Mouse (Mus musculus) intestine, embryonic 14.5 days (tissue): Measurements from ENCODE around the gene Slc6a12. TPM values are rescaled to one million over a fixed set of nuclear protein-coding genes. Genes with fewer than 3 reads are reported as not detected.

Experiments used
- ATAC-seq: fragments of 200-750 bp; cut with Nextera tagmentation; replicated peaks from 2 replicates; pipeline ENCODE4 v1.8.0; 2017; ENCODE audit warnings: low read depth, moderate number of reproducible peaks, moderate TSS enrichment, moderate library complexity; ENCODE audit not compliant: low FRiP score, low TSS enrichment
- DNase-seq: peaks from one replicate; pipeline ENCODE4 v3.0.0-alpha.2; 2018; ENCODE audit warnings: low spot score
- H3K27ac ChIP-seq: fragments of 300-500 bp; sonication (generic); 2 replicates; pipeline ENCODE4 v1.5.1; 2014; ENCODE audit warnings: low read depth, mild to moderate bottlenecking, control low read depth
- H3K27me3 ChIP-seq: fragments of 300-500 bp; sonication (generic); replicated peaks from 2 replicates; pipeline ENCODE4 v1.6.1; 2014; ENCODE audit warnings: low read length, control low read depth; ENCODE audit not compliant: control insufficient read depth, insufficient read depth
- H3K36me3 ChIP-seq: fragments of 300-500 bp; sonication (generic); 2 replicates; pipeline ENCODE4 v1.6.1; 2014; ENCODE audit warnings: low read length, control low read depth; ENCODE audit not compliant: control insufficient read depth, insufficient read depth
- H3K4me1 ChIP-seq: fragments of 300-500 bp; sonication (generic); replicated peaks from 2 replicates; pipeline ENCODE4 v1.6.1; 2014; ENCODE audit warnings: low read length, control low read depth, mixed read lengths; ENCODE audit not compliant: control insufficient read depth, insufficient read depth
- H3K4me2 ChIP-seq: fragments of 300-500 bp; sonication (generic); 2 replicates; pipeline ENCODE4 v1.6.1; 2014; ENCODE audit warnings: low read length
- H3K4me3 ChIP-seq: fragments of 300-500 bp; sonication (generic); 2 replicates; pipeline ENCODE4 v1.5.1; 2014; ENCODE audit warnings: low read depth, low read length, control low read depth, mixed read lengths
- H3K9ac ChIP-seq: fragments of 300-500 bp; sonication (generic); 2 replicates; pipeline ENCODE4 v1.6.1; 2014; ENCODE audit warnings: mild to moderate bottlenecking, low read length
- H3K9me3 ChIP-seq: fragments of 300-500 bp; sonication (generic); 2 replicates; pipeline ENCODE4 v1.6.1; 2016; ENCODE audit warnings: low read length, control low read depth; ENCODE audit not compliant: control insufficient read depth
- whole genome bisulfite sequencing: fragments of 180-500 bp; shearing (Covaris S2); extraction: QIAGEN DNeasy Blood & Tissue Kit; methylation state at CpG from one replicate; pipeline ENCODE4 v1.1.7; 2014; 5-methylcytosine and 5-hydroxymethylcytosine counted together
- microRNA-seq: library from miRNA; unstranded; fragments of <30 nt; microRNA quantifications from one replicate; pipeline ENCODE4, GENCODE M21; 2016
- polyA plus RNA-seq: library from polyadenylated mRNA; unstranded; fragments of >200 nt; fragmentation: Nextera tagmentation; extraction: Ambion mirVana; gene quantifications from 2 replicates; pipeline ENCODE4 v1.2.1, GENCODE M21; 2014

The Slc6a12 gene
- polyA plus RNA-seq, 1 experiment from 2014 or later: not detected

DNA sequence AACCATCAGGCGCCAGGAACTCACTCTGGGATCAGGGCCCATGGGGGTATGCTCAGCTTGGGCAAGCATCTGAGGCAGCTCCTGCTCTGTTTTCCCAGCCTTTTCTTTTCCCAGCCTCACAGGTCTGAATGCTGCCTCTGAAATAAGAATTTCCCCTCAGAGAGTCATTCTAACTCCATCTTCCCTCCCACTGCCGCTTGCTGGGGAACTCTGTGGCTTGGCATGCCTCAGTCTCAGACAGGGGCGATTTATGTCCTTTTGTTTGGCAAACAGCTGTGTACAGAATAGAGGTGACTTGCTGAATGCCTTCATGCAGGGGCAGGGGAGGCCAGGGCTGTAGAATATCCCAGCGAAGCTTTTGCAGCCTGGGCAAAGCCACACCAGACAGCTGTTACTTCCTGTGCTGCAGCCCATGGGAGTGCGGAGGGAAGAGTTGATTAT, 64.7 kb downstream of the Slc6a12 start:
- H3K27ac ChIP-seq: no peak overlapping the region
- H3K27me3 ChIP-seq: peaks cover 24% of the 10 kb centered on the region
- H3K36me3 ChIP-seq: no peaks in the 10 kb centered on the region
- no peak overlapping the region for H3K9ac ChIP-seq
- H3K4me1 ChIP-seq: no peaks in the 10 kb centered on the region
- H3K9me3 ChIP-seq: no peaks in the 10 kb centered on the region
- no peak overlapping the region for H3K4me3 ChIP-seq
- WGBS: 35% methylated on average over 5 of the region's 5 CpGs
- no peak overlapping the region for H3K4me2 ChIP-seq
- ATAC-seq (no peak), DNase-seq (no peak)

DNA sequence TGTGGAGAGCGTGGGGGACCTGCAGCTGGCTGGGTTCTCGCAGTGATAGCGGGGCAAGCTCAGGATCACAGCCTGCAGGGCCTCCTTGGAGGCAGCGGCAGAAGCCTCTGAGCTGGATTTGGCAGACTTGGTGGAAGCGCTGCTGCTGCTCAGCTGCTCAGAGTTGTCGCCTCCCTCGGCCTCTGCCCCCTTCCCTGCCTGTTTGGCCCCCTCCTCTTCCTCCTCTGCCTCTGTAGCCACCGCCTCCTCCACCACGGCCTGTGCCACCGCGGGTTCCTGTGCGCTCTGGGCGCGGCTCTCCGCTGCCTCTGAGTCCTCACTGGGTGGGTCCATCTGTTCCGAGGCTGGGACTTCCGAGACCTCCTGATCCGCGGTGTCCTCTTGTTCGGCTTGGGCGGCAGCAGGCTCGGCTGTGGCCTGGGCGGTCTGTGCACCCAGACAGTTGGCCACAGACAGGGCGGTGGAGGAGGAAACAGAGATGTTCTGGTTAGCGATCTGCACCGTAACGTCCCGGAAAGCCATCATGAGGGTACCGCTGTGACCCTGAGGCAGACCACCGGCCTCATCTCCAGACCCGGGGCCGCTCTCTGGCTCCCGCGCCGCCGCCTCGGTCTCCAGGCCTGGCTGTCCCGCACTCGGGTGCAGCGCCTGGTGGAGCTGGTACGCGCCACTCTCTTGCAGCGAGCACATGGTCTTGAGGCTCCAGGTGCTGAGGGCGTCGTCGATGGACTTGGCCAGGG, 69.9 kb downstream of the Slc6a12 start:
- Histone ChIP-seq H3K9me3 (no peaks in the 10 kb centered on the region), H3K4me1 (no peaks in the 10 kb centered on the region), H3K36me3 (no peaks in the 10 kb centered on the region), H3K4me3 (peak overlapping the region; percentile 17), H3K9ac (no peak overlapping the region), H3K27ac (no peak overlapping the region), H3K4me2 (peak overlapping the region; percentile 37), H3K27me3 (peaks cover 52% of the 10 kb centered on the region)
- no peak for ATAC-seq
- DNase-seq: peak; percentile 52
- 2% methylated on average over 46 of the region's 46 CpGs for WGBS

Small RNA genes within 50 kb of the gene (microRNA-seq; reads per million reads assigned to microRNA genes)
- gene Gm24855: not detected

Other genes starting within 250 kb of the Slc6a12 start
- gene Mical3, start 212.1 kb upstream of the Slc6a12 start, polyA plus RNA-seq: 10.8 and 12.9 TPM in 2 replicates
- gene Pex26, start 159.4 kb upstream of the Slc6a12 start, polyA plus RNA-seq: 10.5 and 11.5 TPM in 2 replicates
- gene Tuba8, start 132.4 kb upstream of the Slc6a12 start, polyA plus RNA-seq: 0.38 and 0.46 TPM in 2 replicates
- gene Usp18, start 97.2 kb upstream of the Slc6a12 start, polyA plus RNA-seq: 2.1 and 2.8 TPM in 2 replicates
- gene Slc6a13, start 42.8 kb upstream of the Slc6a12 start, polyA plus RNA-seq: 0.78 and 0.99 TPM in 2 replicates
- 0.13 and 0.42 TPM in 2 replicates for gene Iqsec3, start 130.6 kb downstream of the Slc6a12 start, polyA plus RNA-seq